Mouse (Mus musculus): Measurements from ENCODE around the gene Dbp.

DNA sequence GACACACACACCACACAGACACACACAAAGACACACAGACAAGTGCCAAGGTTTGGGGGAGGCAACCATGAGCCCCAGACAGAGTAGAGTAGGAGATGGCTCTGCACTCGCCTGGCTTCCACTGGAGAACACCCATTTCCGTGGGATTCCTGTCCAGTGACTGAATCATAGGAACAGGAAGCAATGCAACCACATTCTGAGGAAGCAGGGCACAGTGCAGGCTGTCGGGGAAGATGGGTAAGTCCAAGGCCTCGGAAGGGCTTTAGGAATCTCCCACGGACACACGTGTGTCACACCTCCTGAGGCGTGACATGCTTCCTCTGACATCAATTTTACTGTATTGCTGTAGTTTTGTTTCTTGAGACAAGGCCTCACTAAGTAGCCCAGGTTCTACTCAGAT, 43.2 kb downstream of the Dbp start:
- TF ChIP-seq CTCF (IDR thresholded peaks at IDR 0.05; ENCODE audit: extremely low read depth, insufficient read depth, insufficient read length, insufficient replicate concordance) (no peak), POLR2A (IDR thresholded peaks at IDR 0.05; ENCODE audit: low read depth, low read length) (no peak)
